Mouse (Mus musculus): Measurements from ENCODE around the gene Psmd11.

- TF ChIP-seq CTCF (IDR thresholded peaks at IDR 0.05; ENCODE audit: low read depth, low read length) (peak; percentile 46; the same call in 1 of the 2 replicates), POLR2A (IDR thresholded peaks at IDR 0.05; ENCODE audit: borderline replicate concordance, low read depth, low read length) (no peak)
Measured at GRCm38 (mm10) chr11:80474175-80474691, 45.8 kb downstream of the Psmd11 start.

All from bone marrow macrophage, adult 2 months (primary cell).